Mouse (Mus musculus): ENCODE measurements around the gene Ankrd44.

GRCm38 (mm10) chr1:54897726-54898125, 28.5 kb downstream of the Ankrd44 start:
- no peak for TF ChIP-seq POLR2A (IDR thresholded peaks at IDR 0.05; ENCODE audit: insufficient read length, low read depth)
- TF ChIP-seq TCF12 (IDR thresholded peaks at IDR 0.05; ENCODE audit: insufficient read depth, poor library complexity, severe bottlenecking) = no peak
- no peak for TF ChIP-seq CEBPB (IDR thresholded peaks at IDR 0.05; ENCODE audit: insufficient read depth, poor library complexity, severe bottlenecking)

All from myocyte (in vitro differentiated cells).